Mouse (Mus musculus): ENCODE measurements around the gene D730048I06Rik.
"Not testable (repeated sequence)": the region's sequence is repeated elsewhere in the genome, so short reads cannot be mapped to it uniquely, and the experiment has no call there.

Gene D730048I06Rik

GRCm38 (mm10) chr9:35790001-35790400, at the start of gene D730048I06Rik, which contains the start of gene Gm27235:
TSS of gene D730048I06Rik (minus strand) at chr9:35790112.
TSS of gene Gm27235 (minus strand) at chr9:35790101.
- no peak for DNase-seq

- DNase-seq = not testable (repeated sequence)
These were observed 28.0 kb upstream of the D730048I06Rik start for GRCm38 (mm10) chr9:35817881-35818280.

GRCm38 (mm10) chr9:35798146-35798545, 8.2 kb upstream of the D730048I06Rik start:
- no peak for DNase-seq

- no peak for DNase-seq
These were observed 11.9 kb downstream of the D730048I06Rik start, which contains the start of gene Gm17727 for GRCm38 (mm10) chr9:35778009-35778408. TSS of gene Gm17727 (minus strand) at chr9:35778109.

- DNase-seq = no peak
These were observed 33.1 kb downstream of the D730048I06Rik start for GRCm38 (mm10) chr9:35756843-35757242.

GRCm38 (mm10) chr9:35740749-35741148, 49.2 kb downstream of the D730048I06Rik start, which contains the start of gene Gm17677:
TSS of gene Gm17677 (plus strand) at chr9:35741049.
- DNase-seq = no peak

All from kidney, postnatal 10 days (tissue).